Mouse (Mus musculus): ENCODE data around the gene Cdx4.
A peak's percentile ranks its signal among the peaks of the same experiment; 100 is the strongest.

The Cdx4 gene

DNA sequence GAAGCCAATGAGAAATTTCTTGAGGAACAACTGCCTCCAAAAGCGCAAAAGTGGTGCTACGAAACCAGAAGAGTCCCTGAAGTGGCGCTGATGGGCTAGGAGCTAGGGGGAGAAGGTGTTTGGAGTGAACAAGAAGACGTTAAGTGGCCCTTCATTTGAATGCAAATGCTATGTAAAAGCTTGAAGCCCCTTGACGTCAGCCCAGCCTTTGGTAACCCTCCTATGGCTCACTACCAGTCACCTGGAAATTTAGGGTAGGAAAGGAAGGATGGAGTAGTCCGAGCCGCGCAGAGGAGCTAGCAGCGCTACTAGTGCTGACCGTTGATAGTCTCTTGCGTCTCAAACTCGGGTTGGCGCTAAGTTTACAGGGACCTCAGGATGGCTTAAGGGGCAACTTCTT, at the start of gene Cdx4:
Gene Cdx4, plus strand, starts transcription at position 253 of the 400 bp plus-strand sequence.
- no peak for DNase-seq

DNA sequence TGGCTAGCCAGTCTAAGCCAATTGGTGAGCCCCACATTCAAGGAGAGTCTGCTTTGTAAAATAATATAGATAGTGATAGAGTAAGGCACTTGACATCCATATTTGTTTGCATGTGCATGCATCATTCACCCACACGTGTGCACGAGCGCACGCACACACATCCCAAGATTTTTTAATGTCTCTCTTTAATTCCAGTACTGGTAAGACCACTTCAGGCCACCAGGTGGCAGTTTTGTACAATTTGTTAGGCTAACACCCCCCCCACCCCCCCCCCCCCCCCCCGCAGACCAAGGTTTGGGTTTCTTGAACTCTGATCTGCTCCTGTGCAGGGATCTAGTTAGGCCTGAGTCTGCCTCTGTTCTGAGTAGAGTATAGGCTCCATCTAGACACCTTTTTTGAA, 46.9 kb upstream of the Cdx4 start:
- DNase-seq = peak; percentile 25 to 40

DNA sequence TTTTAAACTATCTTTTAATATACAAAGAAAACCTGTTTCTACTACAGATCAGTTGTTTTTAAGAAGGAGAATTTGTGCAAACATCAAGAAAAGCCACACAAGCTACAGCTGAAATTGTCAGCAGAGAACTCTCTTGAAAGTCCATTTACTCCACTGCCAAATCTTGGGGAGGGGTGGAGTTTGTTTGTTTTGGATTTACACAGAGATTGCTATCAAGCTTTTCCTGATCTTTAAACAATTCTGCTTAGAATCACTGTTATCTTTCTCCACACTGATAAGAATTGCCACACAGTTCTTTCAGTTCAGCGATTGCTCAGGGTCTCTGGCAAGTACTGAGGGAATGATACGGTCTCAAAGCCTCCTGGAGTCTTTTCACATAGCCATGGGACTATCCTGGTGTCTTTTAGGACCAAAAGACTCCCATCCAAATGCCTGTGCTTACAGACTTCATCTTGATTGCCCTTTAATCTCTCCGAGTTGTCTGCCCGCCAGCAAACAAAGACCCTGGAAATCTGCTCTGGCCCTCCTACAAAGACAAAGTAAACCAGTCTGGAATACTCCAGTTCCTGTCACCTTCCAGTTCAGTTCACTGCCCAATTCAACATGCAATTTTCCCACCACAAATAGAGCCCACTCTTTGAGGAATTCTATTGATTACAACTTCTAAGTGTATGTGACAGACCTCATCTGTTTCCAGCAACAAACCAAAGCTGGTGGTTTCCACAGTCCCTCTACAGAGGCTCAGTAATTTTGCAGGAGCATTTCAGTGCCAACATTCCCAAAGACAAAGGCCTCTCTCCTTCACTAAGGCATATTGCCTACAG, 34.1 kb upstream of the Cdx4 start:
- DNase-seq = peak in 1 of 2 experiments; percentile 3

DNA sequence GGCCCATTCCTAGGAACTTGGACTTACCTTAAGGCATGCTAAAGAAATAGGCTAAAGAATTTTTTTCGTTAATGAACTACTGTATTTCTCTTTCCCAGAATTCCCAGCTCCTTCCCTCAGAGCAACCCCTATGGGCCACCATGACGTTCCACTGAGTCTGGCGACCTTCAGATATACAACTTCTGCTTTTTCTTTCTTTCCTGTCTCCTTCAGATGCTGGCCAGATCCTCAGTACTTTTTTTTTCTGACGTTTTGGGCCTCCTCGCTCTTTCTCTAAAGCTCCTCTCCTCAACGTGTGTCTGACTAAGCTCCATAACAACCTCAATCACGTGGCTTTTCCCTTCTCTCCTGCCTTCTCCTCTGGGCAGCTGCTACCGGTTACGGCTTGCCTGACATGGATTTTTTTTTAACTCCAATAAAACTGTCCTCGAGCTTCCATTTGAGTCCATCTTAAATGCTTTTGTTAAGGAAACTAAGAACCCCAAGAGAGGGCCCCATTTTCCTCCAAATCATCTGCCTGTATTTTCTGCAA, 33.3 kb upstream of the Cdx4 start:
- no peak for DNase-seq

DNA sequence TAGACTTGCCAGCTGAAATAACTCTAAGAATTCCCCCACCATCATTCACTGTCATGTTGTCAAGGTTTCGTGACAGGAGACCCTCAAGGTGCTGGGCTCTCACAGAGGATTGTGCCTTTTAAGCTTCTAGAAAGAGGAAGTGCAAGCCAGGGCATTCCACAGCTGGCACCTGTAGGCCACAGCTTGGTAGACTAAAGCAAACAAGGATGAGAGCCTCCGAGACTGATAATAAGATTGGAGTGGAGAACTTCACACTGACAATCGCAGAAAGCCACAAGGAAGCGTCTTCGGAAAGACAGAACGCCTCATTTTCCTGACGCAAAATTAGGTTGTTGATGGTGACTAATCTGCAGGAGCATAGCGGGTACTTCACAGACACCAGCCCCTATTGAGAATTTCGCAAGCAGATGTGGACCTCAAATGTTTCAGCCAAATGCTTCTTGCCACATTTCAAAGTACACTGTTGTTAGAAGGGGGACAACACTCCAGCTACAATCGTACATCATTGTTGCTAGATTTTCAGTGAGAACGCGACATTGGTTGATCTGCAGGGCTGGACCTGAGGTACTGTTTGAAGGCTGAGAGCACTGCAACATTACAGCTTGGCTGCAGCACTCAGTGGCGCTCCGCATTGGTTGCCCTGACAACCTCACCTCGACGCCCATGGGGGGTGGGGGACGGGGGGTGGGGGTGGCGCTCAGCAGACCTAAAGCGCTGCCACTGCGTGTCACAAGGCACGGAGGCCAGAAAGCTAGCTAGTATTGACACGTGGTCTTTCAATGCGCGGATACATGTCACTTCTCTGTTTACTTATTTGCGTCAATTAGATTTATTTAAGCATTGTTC, 32.5 kb upstream of the Cdx4 start:
- peak; percentile 40 to 55 for DNase-seq

DNA sequence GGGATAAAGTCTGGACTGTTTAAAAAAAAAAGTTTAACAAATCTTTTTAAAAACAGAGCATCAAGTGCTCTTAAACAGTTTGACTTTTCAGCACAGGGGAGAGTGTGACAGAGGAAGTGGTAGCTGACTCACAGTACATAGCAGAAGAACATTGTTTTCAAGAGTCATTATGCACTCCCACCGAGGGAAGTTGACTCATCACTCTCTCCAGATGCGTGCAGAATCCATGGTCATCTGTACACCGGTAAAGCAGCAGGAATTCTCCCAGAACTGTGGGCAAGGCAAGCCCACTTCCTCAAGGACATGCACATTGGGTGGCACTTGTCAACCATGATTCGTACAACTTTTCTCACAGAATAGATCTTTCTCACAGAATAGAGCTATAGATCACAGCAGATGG, 22.3 kb upstream of the Cdx4 start:
- no peak for DNase-seq

DNA sequence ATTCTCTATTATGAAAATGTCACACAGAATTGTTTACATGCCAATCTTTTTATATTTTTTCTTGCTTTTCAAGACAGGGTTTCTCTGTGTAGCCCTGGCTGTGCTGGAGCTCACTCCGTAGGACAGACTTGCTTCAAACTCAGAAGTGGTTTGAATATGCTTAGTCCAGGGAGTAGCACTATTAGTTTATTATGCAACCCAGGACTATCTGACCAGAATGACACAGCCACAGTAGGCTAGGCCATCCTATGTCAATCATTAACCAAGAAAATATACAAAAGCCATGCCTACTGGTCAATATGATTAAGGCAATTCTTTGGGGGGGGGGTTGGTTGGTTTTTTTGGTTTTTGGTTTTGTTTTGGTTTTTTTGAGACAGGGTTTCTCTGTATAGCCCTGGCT, 12.9 kb upstream of the Cdx4 start:
- no peak for DNase-seq

DNA sequence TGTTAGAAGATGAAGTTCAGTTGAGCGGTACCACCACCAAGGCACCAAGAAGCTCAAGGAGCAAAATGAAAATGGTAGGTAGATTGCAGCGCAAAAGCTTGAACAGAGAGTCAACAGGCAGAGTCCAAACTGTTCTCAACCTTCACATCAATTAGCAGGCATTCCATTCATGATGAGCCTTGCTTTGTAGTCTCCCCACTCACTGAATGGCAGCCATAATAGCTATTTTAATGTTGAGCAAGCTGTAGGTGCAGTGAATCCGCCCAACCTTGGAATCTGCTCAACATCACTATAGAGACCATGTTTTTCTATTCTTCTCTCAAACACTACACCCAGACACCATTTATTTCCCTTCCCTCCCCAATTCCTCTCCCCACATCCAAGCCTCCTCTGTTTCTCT, 9.5 kb upstream of the Cdx4 start:
- no peak for DNase-seq

DNA sequence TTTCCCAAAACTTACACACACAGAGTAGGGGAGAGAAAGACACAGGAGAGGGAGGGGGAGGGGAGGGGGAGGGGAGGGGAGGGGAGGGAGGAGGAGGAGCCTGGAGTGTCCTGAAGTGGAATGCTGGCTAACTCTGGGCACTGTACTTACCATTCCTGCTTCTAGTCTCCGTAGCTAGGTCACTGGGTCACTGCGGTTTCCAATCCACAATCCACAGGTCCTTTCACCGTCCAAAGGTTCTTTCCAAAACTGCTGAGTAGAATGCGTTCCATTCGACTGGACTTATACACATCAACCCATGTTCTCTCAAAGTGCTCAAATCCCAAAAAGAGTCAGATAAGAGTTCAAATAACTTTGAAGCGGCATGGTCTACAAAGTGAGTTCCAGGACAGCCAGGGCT, 7.1 kb upstream of the Cdx4 start:
- DNase-seq = no peak

DNA sequence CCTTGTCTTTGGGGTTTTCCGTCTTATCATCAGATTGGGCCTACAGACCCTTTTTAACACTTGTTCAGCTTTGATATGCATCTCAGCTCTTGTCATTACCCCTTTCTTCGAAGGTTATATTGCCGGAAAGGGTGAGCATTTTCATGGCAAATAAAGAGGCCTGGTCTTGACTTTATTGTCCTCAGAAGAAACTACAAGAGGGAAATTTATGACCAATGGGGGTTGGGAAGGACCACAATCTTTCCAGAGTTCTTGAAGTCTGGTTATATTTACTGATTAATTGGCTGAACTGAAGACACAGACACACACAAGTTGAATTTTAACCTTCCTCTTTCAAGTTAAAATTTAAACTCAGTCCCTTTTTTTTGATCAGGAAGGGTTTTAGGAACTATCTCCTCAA, 4.7 kb downstream of the Cdx4 start:
- no peak for DNase-seq

DNA sequence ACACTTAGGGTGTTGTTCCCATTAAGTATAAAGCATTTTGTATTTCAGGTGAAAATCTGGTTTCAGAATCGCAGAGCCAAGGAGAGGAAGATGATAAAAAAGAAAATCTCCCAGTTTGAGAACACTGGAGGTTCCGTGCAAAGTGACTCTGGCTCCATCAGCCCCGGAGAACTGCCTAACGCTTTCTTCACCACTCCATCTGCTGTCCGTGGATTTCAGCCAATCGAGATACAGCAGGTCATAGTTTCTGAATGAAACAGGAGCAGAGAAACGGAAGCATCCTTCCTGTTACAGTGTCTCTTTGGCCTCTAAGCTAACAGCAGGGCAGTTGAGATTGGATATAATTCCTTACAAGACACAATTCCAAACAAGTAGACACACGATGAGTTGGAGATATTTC, 8.2 kb downstream of the Cdx4 start:
- DNase-seq = peak; percentile 69 to 70

DNA sequence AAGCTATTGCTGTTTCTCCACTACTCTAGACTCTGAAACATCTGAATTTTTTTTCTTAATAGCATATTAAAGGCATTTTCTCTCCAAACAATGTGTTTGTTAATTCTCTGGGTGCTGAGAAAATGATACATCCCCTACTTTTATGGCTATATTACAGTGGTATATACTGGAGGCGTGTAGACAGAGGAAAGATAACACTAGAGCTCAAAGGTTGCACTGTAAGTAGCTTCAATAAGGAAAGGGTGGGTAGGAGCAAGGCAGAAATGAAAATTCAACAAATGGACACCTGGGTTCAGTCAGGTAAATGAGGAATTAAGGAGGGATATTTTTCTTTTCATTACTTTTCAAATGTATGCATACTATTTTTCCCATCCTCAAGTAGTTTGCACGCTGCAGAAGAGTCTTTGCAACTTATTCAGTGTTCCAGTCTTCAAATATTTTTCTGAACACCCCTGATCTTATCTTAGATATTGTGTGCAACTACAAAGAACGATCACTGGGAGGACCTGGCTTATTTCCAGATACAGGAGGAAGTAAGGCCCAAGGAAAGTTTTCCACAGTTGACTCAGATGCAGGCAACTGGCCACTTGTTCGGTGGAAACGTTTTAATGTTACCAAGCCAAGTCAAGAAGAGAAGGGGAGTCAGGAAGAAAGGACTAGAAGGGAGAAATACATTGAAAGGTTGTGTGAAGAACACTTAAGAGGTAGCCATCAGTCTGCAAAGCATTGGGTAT, 10.1 kb downstream of the Cdx4 start:
- DNase-seq = no peak

DNA sequence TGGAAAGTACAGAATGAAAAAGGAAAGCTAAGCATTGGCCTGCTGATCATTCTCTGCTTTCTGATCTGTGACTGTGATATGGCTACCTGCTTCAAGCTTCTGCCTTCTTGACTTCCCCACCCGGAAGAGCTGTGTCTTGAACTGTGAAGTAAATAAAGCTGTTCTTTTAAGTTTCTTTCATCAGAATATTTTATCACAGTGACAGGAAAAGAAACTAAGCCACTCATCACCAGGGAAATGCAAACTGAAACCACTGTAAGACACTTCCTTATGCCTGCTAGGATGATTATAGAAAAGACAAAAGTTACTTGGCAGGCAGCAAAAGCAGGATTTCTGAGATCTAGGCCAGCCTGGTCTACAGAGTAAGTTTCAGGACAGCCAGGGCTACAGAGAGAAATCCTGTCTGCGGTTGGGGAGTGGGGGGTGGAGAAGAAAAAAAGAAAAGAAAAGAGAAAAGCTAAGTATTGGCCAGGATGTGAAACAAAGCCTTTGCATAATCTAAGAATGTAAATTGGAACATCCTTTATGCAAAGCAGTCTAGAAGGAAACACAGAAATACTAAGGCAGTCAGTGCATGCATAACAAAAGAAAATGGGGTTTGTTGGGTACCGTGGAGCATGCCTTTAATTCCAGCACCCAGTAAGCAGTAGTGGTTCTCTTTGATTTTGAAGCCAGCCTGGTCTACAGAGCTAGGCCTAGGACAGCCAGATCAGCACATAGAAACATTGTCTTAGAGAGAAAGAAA, 20.3 kb downstream of the Cdx4 start:
- DNase-seq = no peak

DNA sequence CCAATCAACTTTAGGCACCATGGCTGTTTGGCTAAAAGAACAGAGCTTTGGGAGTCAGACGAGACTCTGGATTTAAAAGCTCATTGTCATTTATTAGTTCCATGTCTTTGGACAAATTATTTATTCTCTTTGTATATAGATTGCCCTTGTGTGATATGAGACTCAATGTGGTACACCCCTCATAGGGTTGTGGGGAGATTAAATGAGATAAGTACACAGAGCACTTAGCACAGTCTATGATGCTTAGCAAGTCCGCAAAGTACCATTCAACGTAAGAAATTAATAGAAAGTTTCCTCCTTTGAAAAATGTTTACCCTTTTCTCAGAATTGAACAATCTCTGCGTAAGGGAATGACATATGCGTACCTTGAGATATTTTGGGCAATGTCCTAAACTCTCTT, 34.6 kb downstream of the Cdx4 start:
- no peak for DNase-seq

DNA sequence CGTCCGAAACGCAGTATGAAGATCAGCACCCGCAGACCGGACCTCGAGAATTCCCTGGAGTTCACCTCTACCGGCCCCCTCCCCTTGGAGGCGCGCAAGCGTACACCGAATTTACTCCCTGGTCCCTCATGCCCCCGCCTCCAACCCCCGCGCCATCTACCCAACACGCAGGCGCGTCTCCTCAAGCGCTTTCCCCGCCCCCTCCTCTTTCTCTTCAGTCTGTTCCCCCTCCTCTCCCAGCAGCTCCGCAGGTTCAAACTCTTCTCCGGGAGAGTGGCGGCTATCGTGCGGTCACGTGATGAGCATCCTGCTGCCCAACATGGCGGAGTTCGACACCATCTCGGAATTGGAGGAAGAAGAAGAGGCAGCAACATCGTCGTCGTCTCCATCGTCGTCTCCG, 35.1 kb downstream of the Cdx4 start, which contains the start of gene Chic1:
Gene Chic1, plus strand, starts transcription at position 190 of the 400 bp plus-strand sequence.
- DNase-seq = peak; percentile 94 to 96

DNA sequence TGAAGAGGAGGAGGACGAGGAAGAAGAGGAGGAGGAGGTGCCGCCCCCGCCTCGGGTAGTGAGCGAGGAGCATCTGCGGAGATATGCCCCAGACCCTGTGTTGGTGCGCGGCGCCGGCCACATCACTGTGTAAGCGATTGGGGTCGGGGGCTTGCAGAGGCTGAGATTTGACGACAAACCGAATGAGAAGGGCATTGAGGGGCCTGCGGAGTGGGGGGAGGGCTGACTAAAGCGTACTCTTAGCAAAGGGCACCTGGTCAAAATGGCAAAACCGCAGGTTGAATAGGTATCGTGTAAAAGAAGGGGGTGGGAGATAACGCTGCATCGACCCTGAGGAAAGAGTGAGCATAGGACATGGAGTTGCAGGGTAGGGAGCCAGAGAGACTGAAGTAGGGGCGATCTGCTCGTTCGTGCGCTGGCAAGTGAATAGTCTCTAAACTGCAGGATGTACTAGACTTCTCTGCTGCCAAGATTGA, 35.6 kb downstream of the Cdx4 start:
- peak; percentile 53 for DNase-seq

DNA sequence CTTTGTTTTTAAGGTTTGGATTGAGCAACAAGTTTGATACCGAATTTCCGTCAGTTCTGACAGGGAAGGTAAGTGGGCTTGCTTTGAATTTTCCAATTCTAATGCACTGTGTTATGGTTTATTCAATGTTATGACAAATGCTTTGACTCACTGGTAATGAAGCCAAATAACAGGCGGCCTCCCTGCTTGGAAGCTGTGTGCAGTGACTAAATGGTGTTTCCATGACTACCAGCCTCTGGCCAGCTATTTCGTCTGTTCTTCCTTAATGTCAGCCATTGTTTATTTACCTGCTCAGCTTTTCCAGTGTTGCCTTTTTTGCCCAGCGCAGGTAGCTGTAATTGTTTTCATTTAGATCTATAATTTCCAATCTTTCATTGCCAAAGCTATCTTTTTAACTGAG, 45.0 kb downstream of the Cdx4 start:
- DNase-seq = peak in 1 of 2 experiments; percentile 8

DNA sequence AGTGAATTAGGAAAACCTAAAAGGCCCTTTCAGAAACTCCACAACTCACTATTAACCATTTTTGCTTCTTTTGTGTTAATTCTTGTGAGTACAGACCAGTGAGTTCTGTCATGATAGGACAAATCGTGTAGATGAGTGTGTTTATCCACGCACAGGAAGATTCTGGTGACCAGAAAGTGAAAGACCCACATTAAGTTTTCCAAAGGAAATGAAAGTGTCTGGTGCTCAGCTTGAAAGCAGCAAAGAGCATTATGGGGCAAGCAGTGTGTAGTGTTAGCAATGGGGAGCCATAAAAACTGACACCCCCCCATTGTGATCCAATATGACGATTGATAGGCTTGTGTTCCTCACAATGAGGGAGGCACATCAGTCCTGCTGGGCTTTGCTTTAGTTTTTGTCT, 47.5 kb downstream of the Cdx4 start:
- no peak for DNase-seq

DNA sequence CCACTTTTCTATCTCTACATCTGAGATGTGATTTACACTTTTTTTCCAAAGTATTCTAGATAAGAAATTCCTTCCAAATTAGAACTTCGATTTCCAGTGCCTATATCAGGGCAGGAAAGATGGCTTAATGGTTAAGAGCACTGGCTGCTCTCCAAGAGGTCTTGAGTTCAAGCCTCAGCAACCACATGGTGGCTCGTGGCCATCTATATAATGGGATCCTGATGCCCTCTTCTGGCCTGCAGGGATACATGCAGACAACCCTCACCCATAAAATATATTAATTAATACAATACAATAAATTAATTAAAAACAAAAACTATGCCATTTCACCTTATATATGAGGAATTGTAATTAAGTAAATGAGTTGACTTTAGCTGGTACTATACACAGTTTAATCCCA, 50.0 kb downstream of the Cdx4 start:
- DNase-seq = peak; percentile 33 to 34

DNA sequence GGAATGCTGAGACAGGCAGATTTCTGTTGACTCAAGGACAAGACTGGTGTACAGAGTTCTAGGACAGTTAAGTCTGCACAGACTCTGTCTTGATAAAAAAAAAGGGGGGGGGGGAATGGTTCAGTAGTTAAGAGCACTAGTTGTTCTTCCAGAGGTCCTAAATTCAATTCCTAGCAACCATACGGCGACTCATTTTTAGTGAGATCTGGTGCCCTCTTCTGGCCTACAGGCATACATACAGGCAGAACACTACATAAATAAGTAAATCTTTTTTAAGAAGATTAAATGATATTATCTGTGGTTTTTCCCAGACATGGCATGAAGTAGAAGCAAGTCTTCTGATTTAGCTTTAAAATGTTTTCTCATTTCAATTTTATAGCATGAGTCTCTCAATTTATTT, 50.4 kb downstream of the Cdx4 start:
- DNase-seq = peak; percentile 23 to 36

DNA sequence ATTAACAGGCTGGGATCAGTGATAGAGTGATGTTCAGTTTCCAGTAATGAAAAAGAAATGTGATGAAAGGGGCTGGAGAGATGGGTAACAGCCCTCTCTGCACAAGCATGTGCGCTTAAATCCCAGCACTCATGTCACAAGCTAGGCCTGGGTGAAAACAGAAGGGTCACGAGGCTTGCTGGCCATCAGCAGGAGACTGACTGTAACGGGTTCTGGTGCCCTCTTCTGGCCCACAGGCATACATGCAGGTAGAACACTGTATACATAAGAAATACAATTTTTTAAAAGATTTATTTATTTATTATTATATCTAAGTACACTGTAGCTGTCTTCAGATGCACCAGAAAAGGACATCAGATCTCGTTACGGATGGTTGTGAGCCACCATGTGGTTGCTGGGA, 53.1 kb downstream of the Cdx4 start:
- peak; percentile 42 to 49 for DNase-seq

Data from cerebellum, postnatal 10 days (tissue).